Mouse (Mus musculus) gastrocnemius, postnatal 25 days (tissue): ENCODE measurements around the gene 1700016H13Rik. TPM values are rescaled to one million over a fixed set of nuclear protein-coding genes. Genes with fewer than 3 reads are reported as not detected.
A peak's percentile ranks its signal among the peaks of the same experiment; 100 is the strongest.

Source experiments
- DNase-seq: peaks from one replicate; pipeline ENCODE4 v3.0.0; 2022
- total RNA-seq, 2 experiments: library from RNA; stranded (reverse); gene quantifications; 1 replicate in 1 of 2; 2 replicates in 1 of 2; pipeline ENCODE4 v1.2.3; 2021

1700016H13Rik gene
- total RNA-seq, 2 experiments from 2014 or later, result 0.31 to 0.72 TPM

- no peak for DNase-seq
These were observed 17.8 kb upstream of the 1700016H13Rik start for GRCm38 (mm10) chr5:103673611-103674010.

- DNase-seq, result no peak
These were observed 16.0 kb upstream of the 1700016H13Rik start for GRCm38 (mm10) chr5:103671858-103672257.

GRCm38 (mm10) chr5:103665876-103666275, 10.1 kb upstream of the 1700016H13Rik start:
- DNase-seq, result no peak

DNA sequence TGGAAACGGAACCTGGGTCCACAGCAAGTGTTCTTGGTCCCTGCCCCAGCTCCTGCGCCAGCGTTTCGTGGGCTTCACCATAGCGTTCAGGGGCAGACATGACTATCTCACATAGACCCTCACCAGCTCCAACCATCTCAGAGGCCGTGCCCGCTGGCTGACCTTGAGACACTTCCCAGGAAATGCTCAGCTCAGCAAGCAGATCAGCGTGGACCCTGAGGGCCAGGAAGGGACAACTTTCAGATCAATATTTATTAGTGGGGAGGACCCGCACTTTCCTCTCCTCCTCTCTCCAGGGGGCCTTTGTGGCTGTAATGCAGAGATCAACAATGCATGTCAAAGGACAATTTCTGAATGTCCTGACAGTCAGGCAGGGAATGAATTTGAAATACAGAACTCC, 9.1 kb upstream of the 1700016H13Rik start:
- no peak for DNase-seq

- no peak for DNase-seq
These were observed 3.8 kb upstream of the 1700016H13Rik start for GRCm38 (mm10) chr5:103659571-103659970.

DNA sequence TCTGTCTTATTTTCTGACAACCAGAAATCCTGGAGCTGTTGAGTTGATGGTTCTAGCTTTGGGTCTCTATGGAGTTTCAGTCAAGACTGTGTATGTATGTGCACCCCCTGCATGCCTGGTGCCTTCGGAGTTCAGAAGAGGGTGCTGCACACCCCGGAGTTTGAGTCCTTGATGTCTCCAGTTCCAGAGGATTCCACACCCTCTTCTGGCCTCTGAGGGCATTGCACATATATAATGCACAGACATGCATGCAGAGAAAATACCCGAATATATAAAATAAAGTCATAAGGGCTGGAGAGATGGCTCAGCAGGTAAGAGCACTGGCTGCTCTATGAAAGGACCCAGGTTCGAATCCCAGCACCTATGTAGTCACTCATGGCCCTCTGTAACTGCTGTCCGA, 3.1 kb upstream of the 1700016H13Rik start:
- no peak for DNase-seq

DNA sequence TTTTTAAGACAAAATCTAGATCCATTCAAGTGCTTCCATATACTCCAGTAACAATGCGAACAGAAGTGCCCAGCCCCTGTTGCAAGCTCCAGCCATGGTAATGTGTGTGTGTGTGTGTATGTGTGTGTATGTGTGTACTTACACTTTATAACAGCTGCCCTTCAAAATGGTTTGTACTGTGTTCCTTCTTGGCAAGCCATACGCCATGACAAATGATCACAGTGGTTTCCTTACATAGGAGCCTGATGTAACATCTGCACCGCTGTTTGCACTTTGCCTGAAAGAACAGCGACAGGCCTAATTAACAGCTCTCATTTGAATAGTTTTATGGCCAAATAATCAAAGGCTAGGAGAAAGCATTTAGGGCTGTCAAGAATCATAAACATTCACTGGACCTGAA, 1.0 kb downstream of the 1700016H13Rik start:
- DNase-seq, result no peak

- no peak for DNase-seq
These were observed 1.6 kb downstream of the 1700016H13Rik start for GRCm38 (mm10) chr5:103654225-103654624.

DNA sequence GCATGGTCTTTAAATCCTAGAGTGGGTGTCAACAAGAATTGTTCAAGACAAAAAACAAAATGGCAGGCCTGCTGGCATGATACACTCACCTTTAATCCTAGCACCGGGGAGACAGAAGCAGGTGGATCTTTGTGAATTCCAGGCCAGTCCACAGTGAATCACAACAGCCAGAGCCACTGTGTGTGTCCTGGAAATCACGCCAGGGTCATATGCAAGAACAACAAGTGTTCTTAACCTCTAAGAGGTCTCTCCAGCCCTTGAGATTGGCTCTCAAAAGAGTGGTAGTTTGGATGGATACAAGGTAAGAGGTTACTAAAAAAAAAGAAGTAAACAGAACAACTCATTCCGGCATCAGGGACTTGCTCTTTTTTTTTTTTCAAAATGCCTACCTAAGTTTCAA, 8.5 kb downstream of the 1700016H13Rik start:
- no peak for DNase-seq

GRCm38 (mm10) chr5:103644167-103644566, 11.6 kb downstream of the 1700016H13Rik start:
- DNase-seq, result no peak

DNA sequence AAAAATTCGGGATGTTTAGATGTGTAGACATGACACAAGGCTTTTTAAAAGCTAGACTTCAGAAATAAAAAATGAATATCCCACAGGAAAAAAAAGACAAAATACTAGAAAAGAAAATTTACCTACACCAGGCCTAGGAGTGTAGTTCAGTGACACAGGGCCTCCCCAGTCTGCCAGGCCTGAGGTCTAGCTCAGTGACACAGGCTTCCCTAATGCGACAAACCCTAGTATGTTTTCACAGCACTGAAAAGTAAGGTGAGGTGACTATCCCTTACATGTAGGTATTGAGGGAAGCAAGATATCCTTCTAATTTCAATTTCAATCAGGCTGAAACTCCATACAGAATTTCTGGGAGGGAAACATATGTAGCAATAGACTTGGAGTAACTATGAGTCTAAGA, 18.6 kb downstream of the 1700016H13Rik start:
- no peak for DNase-seq

GRCm38 (mm10) chr5:103629854-103630580, 25.8 kb downstream of the 1700016H13Rik start:
- DNase-seq, result no peak

DNA sequence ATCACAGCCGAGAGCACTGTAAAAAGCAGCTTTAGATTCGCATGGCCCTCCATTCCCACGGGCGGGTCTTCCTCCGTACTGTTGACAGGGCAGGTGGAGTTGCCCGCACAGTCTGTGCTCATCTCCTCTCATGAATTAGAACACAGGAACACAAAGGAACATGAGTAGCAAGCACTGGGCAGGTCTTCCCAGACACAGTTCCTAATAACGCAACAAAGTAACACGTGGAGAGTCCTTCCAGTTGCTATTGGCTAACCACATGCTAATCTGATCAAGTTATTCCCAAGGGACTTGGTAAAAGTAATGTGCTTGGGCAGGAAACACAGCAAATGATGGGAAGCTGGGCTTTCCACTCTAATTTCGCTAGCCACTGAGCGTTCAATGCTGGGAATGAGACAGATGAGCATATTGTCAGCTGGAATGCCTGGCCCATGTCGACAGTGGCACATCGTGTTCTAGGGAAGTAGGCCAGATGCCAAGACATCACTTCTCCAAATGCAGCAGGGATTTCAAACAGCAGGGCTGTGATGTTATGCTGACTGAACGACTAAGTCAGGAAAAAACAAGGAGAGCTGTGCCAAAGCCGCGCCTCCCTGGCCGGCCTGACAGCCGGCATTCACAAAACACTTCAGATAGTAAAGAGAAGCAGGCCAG, 26.6 kb downstream of the 1700016H13Rik start, which contains the start of gene Slc10a6:
Gene Slc10a6, minus strand, starts transcription at position 293 of the 654 bp plus-strand sequence.
- DNase-seq, result peak; percentile 92

GRCm38 (mm10) chr5:103628499-103628898, 27.3 kb downstream of the 1700016H13Rik start:
- no peak for DNase-seq

- no peak for DNase-seq
These were observed 31.0 kb downstream of the 1700016H13Rik start for GRCm38 (mm10) chr5:103624831-103625230.

DNA sequence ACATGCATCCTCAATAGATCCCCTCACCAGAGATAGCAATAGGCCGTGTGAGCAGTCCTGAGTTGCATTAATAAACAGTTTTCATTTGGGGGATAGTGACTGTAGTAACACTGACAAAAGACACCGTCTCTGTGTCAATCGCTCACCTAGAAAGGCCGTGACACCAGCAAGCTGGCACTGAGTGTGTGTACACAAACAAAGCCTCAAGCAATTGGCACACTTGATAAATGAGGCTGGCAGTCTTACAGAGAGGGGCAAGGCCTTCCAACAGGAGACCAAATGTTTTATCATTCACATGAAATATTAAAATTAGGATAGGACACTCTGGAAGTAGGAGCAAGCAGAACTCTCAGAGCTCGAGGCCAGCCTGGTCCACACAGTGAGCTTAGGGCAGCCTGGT, 33.5 kb downstream of the 1700016H13Rik start:
- no peak for DNase-seq

GRCm38 (mm10) chr5:103620301-103620973, 35.4 kb downstream of the 1700016H13Rik start:
- peak; percentile 39 for DNase-seq

GRCm38 (mm10) chr5:103617191-103617590, 38.6 kb downstream of the 1700016H13Rik start:
- DNase-seq, result no peak

GRCm38 (mm10) chr5:103614356-103614755, 41.5 kb downstream of the 1700016H13Rik start:
- DNase-seq, result no peak

DNA sequence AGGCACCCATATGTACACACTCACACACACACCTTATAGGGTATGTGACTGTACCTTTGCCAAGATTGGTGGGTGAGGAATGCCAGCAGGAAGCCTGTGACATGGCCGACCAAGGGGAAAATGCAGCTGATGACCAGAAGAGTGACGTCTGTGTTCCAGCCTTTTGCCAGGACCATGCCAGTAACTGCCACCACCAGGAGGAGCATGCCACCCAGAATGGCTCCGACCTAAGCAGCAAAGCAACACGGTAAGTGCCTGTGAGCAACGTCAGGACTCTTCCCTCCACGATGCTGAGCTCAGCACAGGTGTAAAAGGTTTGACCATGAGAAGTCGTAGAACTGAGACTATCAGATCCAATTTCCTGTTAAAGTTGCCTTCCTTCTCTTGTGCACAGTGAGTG, 43.5 kb downstream of the 1700016H13Rik start:
- DNase-seq, result no peak

DNA sequence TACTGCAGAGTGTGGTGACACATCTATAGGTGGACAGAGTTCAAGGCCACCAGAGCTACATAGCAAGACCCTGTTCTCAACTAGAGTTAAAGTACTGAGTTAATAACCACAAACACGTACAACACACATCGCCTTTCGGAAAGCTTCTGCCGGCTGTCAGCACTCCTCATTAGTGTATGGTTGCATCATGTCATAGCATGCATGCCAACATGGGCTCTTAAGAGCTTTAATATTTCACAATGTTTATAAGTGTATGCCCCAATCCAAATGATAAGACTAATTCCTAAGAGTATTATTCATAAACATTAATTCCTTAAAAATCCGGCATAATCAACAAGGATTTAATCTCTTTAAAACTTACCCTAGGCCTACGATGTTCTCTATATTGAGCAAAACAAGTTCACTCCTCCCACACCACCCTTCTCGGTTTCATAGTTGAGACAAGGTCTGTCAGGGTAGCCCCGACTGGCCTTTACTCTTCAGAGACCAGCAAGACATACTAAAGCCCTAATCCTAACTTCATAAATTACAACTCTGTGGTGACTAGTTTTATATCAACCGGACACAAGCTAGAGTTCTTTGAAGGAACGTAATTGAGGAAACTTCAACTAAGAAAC, 44.8 kb downstream of the 1700016H13Rik start:
- no peak for DNase-seq

- no peak for DNase-seq
These were observed 45.7 kb downstream of the 1700016H13Rik start for GRCm38 (mm10) chr5:103610148-103610547.

DNA sequence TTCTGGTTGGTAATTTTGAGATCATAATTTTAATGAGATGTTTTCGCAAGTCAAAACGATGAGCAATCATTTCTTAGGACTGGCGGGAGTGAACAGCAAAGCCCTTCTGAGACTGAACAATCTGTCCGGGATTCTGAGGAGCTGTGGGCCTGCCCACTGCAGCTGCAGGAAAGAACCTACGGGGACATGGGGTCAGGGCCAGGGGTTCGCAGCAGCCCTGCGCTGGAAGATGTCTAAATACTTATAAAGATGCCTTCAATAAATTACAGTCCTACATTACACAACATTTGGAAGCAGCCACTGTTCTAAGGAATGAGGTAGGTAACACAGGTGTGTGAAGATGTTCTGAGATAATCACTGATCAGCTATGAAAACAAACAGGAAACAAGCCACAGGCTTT, 50.1 kb downstream of the 1700016H13Rik start:
- no peak for DNase-seq
